ENCODE assay signal across 30 mouse cellular contexts in the genomic region with DNA sequence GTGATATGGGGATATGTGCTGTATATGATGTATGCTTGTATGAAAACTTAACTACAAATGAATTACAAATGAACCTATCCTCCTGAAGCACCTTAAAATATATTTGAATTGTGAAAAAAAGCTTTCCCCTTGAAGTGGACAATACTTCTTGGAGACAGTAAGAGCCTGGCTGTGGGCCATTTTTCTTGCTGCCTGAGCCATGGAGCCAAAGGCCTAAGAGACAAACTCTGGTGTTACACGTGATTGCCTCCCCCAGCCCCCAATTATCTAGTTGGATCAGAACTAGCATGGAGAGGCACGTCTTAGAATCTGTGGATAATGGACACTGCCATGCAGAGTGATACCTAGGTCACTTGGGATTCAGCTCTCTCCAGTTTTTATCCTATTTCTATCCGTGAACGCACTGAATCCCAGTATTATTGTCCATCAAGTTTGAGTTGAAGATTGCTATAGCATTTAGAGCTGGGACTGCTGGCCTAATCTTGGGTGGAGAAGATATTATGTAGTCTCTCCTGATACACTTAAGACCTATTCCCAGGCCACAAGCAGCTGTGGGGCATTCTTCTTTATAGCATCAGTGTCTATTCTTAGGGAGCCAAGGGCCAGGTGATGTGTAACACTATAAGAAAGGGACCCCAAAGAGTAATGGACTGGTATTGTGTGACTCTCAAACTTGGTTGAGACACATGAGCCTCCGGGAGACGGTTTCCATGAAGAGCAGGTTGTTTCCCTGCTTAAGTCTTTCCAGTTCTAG. TPM values are rescaled to one million over a fixed set of nuclear protein-coding genes. Genes with fewer than 3 reads are reported as not detected.
"Had no signal": no experiment of that assay in that cellular context is flagged by ENCODE, and none has a peak within 500 bp of the region (broad histone marks: within the 10 kb centered on the region; RNA-seq: fewer than 3 reads in every experiment).

No protein-coding gene starts in this region.

- H3K36me3 ChIP-seq: liver, embryonic 13.5 days; neural tube, embryonic 12.5 days had no signal

- H3K4me1 ChIP-seq: liver, embryonic 13.5 days; neural tube, embryonic 12.5 days had no signal

- H3K27me3 ChIP-seq: liver, embryonic 13.5 days; neural tube, embryonic 12.5 days; neural tube, embryonic 15.5 days had no signal

- H3K27ac ChIP-seq: liver, embryonic 13.5 days; neural tube, embryonic 12.5 days; neural tube, embryonic 15.5 days; stomach, postnatal 0 days had no signal

- DNase-seq: kidney, adult 11 months; kidney, adult 9 months; kidney, postnatal 14 days; liver, embryonic 13.5 days; lung, adult 2 months; lung, postnatal 14 days; lung, postnatal 4 days; midbrain, embryonic 14.5 days; right cerebral cortex, adult 18-20 months; right cerebral cortex, postnatal 14 days; right cerebral cortex, postnatal 4 days; thymus, adult 2 months; thymus, postnatal 14 days; thymus, postnatal 4 days had no signal

- H3K4me3 ChIP-seq: liver, embryonic 13.5 days; neural tube, embryonic 12.5 days; neural tube, embryonic 15.5 days had no signal

RNA-seq across cellular contexts. Expression of a gene that starts 25.0 kb away (rescaled TPM):
- total RNA-seq: layer of hippocampus, postnatal 14 days; left cerebral cortex, adult 8-10 months; left cerebral cortex, postnatal 25 days; liver, adult 2 months; megakaryocyte progenitor cell, adult 5-6 weeks; megakaryocyte-erythroid progenitor cell, adult 5-6 weeks; midbrain, postnatal 0 days had no signal
- polyA plus RNA-seq: limb, embryonic 11.5 days; limb, embryonic 14.5 days; liver, adult 2 months; liver, embryonic 13.5 days; liver, embryonic 16.5 days; lung, adult 2 months; lung, embryonic 16.5 days; midbrain, embryonic 11.5 days; midbrain, embryonic 14.5 days; midbrain, postnatal 0 days; neural tube, embryonic 12.5 days; neural tube, embryonic 15.5 days; stomach, embryonic 14.5 days; stomach, postnatal 0 days; thymus, adult 2 months had no signal
